Mouse (Mus musculus): ENCODE measurements around the gene Ciz1.

Gene Ciz1

DNA sequence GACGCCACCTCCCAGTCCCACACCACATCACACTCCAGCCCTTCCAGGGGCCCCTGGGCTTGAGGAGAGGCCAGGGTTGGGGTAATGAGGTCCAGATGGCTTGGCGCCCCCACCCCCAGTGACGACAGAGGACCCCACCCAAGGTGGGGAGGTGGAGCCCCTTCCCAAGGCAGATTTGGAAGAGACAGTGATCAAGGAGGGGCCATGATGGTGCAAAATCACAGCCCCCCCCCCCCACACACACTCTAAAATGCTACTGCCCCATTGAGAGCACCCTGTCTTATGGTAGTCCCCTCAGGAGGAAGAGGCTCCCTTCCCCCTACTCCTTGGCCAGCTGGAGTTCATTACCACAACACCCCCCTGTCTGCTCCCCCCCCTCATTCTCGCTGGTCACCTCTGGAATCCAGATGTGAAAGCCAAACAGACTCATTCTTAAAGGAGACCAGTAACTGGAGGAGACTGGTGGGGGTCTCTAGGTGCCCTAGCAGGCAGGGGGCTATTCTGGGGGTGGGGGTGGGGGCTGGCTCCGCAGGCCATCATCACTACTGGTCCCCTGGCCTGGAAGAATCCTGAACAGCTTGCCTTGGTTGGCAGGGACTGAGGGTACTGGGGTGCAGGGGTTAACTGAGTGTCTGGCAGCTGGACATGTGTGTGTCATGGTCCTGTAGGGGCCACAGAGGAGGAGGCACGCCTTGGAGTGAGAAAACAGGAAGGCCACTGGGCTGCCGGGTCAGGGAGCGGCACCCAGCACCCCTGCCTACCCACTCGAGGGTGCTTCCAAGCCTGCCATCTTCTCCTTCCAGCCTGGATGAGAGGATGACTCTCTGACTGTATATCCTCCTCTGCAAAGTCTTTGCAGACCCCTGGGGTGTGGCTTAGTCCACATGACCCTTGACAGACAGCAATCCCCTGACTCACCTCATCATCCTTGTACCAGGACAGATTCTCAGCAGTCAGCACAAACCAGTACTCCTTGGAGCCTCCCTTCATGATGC is 32.2 kb upstream of the Ciz1 start:
- DNase-seq (ENCODE audit: low spot score in 2 of 2): no peak

DNA sequence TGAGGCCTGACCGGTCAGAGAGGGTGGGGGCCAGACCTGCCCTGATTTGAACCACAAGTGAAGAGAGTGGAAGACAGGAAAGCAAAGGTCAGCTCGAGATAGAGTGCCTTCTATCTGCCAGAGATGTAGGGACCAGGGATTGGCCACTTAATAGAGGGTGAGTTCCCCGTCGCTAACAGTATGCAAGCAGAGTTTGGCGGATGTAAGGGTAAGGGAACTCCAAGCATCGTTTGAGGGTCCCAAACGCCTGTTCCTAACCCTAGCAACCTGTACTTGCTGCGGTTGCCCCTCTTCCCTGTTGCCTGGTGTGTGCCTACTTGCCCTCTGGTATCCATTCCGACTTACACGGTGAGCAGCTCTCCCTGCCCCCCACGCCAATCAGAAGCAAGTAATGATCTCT is 31.4 kb upstream of the Ciz1 start:
- no peak for DNase-seq (ENCODE audit: low spot score in 2 of 2)

DNA sequence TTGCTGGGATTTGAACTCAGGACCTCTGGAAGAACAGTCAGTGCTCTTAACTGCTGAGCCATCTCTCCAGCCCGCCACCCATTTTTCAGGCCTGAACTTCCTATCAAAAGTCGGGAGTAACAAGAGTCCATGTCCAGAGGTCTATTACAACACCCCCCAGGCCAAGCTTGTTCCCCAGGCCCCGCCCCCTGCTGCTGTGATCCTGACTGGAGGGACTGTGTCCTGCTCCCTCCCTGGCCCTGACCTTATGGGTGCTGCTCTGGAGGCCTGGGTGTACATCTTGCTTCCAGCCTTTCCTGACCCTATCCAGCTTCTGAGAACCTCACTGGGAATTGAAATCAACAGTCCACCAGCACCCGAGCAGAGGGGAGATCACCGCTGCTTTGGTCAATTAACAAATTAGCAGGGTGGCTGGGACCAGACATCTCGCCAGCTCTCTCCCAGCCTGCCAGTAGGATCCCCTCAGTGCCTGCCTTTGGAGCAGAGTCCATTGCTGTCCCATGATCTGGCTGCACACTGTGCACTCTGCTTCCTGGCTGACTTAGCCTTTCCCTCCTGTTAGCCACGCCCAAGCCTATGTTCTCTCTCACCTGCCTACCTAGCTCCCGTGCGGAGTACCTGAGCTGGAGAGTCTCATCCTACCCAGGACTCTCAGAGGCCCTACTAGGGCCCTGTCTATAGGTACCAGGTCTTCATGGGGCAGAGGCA is 30.4 kb upstream of the Ciz1 start:
- no peak for DNase-seq (ENCODE audit: low spot score in 2 of 2)

DNA sequence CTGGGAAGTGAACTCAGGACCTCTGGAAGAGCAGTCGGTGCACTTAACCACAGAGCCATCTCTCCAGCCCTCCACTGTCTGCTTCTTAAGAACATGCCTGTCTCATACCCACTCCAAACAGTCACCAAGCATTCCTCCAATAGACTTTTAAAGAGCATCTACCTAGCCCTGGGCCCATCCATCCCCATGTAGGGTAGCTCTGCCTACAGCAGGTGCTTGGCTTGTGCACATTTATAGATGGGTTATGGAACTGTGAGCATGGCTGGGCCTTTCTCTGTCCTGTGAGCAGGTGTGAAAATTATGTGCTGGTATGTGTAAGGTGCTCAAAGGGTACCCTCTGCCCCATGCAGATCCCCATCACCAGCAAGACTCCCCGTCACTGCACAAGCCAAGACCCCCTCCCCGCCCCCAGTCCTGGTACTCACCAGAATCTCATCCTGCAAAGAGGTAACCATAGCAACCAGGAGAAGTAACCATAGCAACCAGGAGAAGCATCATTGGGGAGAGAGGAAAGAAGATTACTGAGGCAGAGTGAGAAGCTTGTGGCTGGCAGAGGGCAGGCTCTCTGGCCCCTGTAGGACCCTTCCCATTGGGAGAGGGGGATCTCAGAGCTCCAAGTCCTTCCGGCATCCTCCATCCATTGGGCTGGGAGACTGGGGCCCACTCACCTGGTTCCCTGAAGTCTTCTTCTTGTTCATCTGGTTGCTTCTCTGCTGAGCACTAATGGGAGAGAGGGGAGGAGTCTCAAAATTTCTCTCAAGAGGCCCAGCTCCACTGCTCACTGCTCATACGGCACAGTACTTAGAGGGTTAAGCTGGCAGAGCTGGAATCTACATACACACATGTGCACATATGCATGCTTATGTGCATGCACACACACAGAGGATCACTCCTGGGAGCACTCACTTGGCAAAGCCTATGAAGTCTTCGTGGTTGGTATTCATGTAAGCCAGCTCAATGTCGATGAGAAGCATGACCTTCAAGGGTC is 29.1 kb upstream of the Ciz1 start:
- DNase-seq (ENCODE audit: low spot score in 2 of 2): no peak

DNA sequence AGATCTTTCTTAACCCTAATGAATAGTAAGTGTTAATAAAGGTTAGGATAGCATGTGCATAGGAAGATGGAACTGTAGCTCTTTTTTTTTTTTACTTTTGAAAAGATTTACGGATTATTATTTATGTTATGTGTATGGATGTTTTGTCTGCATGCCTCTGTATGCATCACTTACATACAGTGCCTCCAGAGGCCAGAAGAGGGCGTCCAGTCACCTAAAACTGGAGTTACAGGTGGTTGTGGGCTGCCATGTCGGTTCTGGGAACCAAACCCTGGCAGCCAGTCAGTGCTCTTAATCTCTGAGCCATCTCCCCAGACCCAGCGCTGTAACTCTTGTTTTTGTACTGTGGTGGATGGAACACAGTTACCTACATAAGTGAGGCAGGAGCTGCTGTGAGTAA is 27.8 kb upstream of the Ciz1 start:
- DNase-seq (ENCODE audit: low spot score in 2 of 2): no peak

DNA sequence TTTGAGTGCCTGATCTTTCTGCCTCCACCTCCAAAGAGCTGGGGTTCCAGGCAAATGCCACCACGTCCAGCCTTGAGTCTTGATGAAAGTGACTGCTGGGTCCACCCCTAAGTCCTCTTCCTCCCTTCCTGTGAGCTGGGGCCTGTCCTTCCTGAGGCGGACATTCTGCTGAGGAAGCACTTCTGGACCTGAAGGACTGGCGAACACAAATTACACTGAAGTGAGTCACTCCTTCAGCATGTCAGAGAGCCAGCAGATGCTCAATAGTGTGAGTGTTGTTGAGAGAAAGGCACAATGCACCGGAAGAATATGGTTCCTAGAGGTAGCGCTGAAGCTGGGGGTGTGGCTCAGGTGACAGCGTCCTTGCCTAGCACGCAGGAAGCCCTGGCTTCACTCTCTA is 26.8 kb upstream of the Ciz1 start:
- DNase-seq (ENCODE audit: low spot score in 2 of 2): no peak

DNA sequence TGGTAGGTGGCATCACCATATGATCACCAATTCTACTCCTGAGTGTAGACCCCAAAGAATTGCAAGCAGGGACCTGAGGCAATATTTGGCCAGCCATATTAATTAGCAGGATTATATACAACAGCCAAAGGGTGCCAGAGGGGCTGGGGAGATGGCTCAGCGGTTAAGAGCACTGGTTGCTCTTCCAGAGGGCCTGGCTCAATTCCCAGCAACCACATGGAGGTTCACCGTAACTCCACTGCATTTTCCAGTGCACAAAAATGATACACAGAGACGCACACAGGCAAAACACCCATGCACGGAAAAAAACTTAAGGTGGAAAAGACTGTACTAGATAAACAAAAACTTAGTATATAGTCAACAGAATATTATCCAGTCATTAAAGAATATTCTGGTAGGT is 24.9 kb upstream of the Ciz1 start:
- no peak for DNase-seq (ENCODE audit: low spot score in 2 of 2)

DNA sequence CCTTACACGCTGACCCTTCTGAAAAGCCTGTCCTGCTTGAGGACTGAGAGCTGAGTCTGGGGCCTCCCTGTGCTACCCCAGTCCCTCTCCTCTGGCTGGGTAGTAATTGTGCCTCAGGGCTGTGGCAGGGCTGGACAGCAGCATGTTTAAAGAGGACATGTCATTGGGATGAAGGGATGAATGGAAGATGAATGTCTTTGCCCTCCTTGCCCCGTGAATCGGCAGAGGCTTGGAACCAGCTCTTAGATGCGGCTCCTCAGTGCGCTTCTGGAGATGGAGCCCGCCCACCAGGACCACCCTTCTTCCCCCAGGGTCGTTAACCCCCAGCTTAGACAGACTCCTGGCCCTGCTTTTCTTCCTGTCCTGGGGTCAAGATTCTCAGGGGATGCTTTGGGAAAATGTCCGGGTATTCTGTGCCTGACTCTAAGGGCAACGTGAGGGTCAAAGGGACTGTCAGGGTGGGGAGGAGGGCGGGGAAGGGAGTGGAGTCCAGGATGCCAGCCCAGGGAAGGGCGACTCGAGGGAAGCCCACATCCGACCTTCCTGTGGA is 23.1 kb upstream of the Ciz1 start:
- no peak for DNase-seq (ENCODE audit: low spot score in 2 of 2)

DNA sequence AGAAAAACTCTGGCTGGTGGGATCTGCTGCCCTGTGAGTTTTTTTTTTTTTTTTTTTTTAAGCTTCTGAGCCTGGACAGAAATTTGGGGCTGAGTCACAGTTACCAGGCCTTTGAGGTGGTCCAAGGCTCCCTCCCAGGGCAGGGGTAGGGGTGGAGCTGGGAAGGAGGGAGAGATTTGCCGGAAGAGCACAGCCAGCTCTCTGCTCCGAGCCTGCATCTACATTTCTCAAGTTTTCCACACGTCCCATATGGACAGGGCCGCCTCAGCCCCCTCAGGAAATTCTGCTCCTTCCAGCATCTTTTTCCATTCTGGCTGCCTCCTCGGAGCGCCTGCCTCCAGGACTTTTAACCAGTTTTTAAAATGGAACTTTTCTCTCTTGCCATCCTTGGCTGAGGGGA is 22.6 kb upstream of the Ciz1 start:
- no peak for DNase-seq (ENCODE audit: low spot score in 2 of 2)

DNA sequence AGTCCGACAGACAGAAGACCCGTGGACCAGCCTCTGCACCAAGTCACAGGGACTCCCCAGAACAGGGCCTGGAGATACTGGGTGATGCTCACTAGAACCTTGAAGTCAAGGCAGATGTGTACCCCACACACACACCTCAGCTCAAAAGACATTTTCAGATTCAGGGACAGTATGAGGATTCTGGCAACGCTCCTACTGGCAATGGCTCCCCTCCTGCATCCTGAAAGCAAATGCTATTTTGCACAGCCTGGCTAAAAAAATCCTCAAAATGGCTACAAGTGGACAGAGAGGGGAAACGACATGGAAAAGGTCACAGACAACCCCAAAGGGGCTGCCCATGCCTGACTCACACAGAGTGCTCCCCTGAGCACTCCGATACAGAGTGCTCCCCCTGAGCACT is 20.0 kb upstream of the Ciz1 start:
- no peak for DNase-seq (ENCODE audit: low spot score in 2 of 2)

DNA sequence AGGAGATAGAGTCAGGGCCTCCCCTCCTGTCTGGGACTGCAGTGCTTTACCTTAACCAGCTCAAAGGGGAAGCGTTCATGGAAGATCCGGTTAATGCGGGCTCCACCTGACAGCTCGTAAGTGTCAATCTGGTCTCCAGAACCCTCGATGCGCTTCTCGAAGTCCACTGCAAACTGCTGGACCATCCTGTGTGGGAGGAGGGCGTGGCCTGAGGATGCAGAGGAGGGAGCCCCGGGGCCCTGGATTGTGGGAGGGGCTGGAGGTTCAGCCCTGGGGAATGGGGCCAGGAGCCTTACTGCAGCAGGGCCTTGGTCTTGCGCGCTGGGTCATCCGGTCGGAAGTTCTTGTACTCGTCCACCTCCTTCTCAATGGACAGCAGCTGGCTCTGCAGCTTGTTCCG is 16.2 kb upstream of the Ciz1 start:
- no peak for DNase-seq (ENCODE audit: low spot score in 2 of 2)

DNA sequence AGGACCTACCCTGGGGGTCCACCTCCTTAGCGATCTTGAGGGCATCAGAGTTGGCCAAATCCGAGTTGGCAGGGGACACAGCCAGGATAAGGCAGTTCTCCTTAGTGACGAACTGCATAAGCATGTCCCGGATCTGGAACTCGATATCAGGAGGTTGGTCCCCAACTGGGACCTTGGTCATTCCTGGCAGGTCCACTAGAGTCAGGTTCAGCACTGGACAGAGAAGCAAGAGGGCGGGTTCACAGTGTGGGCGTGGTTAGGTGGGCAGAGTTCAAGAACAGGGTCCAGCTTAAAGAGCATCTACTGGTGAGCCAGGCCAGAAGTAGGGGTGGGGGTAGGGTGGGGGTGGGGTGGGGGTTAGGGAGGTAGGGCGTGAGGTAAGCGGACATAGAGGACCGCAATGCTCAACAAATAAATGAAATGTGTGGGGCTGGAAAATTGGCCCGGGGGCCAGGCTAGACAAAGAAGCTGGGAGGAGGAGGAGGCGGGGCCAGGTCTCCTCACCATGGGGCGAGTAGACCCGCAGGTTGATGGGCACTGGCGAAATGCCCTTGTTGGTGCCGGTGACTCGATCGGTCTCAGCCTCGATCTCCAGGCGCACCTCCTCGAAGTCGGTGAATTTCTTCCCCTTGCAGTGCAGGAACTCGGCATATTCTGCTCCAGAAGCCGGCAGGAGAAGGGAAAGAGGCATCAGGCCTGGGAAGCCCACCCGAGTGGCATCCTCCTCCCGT is 12.1 kb upstream of the Ciz1 start:
- no peak for DNase-seq (ENCODE audit: low spot score in 2 of 2)

DNA sequence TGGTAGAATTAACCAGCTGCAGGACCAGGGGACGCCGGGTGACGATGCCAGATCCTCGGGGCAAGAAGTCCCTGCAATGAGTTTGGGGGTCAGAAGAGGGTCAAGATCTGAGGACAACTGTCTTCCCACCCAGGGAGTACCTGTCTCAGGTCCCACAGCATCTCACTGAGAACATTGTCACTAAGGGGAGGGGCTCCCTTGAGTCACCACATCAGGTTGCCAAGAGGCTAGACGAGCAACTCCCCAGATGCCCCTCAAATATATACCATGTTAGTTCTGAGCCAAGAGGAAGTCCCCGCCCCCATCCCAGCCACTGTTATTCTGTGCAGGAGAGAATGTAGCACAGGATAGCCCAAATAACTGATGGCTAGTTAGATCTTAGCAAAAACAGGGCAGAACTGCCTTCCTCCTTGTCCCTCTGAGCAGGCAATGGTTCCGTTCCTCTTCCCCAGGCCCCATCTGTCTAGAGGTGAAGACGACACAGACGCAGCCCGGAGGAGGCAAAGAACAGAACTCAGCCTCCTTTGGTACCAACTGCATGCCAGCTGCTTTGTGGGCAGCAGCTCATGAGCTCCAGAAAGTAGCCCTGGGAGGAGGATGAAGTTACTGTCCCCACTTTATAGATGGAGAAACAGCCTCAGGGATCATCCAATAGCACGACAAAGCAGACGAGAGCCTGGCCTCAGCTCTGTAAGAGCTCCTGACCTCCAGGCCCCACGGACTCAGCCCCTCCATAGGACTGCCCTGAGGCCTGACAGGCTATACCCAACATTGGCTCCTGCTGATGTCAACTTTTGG is 11.1 kb upstream of the Ciz1 start:
- peak in 1 of 2 experiments; percentile 78 for DNase-seq (ENCODE audit: low spot score in 2 of 2)

DNA sequence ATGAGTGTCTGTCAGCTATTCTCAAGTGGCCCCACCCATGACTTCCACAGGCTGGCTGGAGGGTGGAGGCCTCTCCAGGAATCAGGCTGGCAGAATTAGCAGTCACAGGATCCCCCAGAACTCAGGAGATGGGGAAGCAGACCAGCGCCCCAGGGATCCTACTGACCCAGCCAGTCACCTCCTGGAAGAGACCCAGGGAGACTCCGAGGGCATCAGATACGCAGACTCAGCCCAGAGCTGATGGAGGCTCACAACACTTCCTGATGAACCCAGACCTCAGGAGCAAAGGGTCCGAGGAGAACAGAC is 10.5 kb upstream of the Ciz1 start:
- DNase-seq (ENCODE audit: low spot score in 2 of 2): no peak

DNA sequence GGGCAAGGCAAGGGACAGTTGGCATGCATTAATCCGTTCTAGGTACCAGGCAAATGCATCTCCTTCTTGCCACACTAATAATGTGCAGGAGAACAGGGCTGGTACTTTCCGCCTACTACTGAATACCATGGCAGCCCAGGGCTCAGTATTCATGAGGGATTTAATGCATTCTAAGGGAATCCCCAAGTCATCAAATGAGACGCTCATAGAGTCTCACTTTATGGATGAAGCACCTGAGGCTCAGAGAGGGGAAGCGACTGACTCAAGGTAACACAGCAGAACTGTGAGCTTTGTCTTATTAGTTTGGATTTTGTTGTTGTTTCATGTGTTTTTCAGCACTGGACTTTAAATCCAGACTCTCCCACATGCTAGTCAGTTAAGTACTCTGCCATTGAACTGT is 10.1 kb upstream of the Ciz1 start:
- DNase-seq (ENCODE audit: low spot score in 2 of 2): no peak

DNA sequence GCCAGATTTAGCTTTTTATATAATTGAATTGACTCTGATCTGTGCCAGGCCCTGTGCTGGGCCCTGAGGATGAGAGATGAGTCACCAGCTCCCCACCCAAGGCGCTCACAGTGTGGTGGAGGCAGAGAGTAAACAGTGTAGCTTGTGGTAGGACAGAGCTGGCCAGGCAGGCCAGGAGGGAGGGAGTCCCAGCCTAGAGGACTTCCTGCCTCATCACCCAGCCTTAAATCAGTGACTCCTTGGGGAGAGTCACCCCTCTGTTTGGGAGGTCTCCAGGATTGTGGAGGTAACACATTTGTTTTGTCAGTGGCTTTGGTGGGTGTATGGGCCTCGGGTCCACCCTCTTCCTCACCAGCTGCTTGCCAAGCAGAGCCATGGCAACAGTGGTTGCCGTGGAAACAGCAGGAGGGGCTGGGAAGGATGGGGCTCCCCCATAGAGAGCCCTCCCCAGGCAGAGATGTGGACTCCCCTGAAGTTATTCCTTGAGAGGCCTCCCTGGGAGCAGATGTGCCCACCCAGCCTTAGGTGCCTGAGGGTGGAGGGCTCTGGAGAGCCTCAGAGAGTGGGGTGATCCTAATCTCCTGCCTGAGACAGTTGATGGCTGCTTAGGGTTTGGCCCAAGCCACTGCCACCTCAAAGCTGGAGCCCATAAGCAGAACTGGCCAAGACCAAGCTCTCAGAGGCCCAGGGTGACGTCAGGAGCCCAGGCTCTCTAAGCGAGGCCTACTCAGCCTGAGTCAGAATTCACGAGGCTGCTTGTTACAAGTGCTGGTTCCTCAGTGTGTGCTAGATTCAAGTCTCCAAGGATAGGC is 9.4 kb upstream of the Ciz1 start:
- peak; percentile 79 to 83 for DNase-seq (ENCODE audit: low spot score in 2 of 2)

DNA sequence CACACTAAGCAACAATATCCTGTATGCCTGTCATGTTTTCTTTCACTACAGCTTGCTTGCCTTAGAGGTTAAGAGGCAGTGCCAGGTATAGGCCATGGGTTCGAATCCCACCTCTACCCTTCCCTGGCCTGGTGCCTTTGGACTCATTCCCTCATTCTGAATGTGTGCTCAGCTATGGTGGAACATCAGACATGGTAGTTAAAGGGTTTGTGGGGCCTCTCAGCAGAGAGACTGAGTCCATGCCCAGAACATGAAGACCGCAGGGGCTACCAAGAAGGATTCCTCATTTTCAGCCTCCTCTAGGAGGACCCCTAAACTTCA is 8.8 kb upstream of the Ciz1 start:
- no peak for DNase-seq (ENCODE audit: low spot score in 2 of 2)

DNA sequence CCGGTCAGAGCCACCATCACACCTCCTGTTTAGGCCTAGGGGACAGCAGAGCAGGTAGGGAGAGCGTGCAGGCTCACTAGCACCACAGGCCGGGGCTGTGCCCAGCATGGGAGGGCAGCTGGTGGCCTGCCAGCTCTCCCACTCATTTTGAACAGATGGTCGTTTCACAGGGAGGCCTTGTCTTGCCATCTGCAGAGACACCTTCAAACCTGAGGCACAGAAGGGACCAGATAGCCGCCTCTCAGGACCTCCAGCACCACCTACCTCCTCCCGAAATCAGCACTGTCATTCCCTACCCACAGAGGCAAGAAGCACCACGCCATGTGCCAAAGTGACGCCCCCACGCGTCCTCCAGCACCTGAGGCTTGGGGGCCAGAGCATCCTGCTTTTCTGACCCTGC is 8.1 kb upstream of the Ciz1 start:
- peak in 1 of 2 experiments; percentile 59 for DNase-seq (ENCODE audit: low spot score in 2 of 2)

DNA sequence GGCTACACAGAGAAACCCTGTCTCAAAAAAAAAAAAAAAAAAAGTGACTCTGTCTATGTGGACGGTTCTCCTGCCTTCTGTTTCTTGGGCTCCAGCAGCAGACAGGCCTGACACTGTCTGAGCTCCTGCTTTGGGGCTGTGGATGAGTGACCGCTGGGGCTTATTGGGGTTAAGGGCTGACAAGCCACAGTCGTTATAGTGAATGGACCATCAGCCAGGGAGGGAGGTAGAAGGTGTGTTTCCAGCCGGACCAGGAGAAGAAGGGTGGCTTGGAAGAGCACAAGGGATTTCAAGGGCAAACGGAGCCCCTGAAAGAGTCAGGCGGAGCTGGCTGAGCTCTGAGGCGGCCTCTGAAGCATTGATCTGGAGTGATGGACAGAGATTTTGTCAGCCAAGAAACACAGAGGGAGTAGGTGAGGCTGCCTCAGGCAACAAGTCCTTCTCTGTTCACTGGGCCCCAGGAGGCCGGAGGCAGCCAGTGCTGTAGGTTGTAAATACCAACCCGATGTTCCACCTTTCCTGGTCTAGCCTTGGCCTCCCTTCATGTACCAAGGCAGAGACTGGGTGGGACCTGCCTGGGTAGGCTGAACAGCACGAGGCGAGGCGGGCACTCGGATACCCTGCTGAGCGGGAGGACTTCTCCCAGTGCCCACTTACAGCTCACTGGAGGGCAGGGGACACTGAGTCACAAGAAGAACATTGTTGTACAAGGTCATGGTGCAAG is 7.4 kb upstream of the Ciz1 start:
- no peak for DNase-seq (ENCODE audit: low spot score in 2 of 2)

Measured in right cerebral cortex, postnatal 36 days (tissue).